Mouse (Mus musculus): Measurements from ENCODE around the gene Catsperd.
A peak's percentile ranks its signal among the peaks of the same experiment; 100 is the strongest.
"Not testable (repeated sequence)": the region's sequence is repeated elsewhere in the genome, so short reads cannot be mapped to it uniquely, and the experiment has no call there.

Gene Catsperd

DNA sequence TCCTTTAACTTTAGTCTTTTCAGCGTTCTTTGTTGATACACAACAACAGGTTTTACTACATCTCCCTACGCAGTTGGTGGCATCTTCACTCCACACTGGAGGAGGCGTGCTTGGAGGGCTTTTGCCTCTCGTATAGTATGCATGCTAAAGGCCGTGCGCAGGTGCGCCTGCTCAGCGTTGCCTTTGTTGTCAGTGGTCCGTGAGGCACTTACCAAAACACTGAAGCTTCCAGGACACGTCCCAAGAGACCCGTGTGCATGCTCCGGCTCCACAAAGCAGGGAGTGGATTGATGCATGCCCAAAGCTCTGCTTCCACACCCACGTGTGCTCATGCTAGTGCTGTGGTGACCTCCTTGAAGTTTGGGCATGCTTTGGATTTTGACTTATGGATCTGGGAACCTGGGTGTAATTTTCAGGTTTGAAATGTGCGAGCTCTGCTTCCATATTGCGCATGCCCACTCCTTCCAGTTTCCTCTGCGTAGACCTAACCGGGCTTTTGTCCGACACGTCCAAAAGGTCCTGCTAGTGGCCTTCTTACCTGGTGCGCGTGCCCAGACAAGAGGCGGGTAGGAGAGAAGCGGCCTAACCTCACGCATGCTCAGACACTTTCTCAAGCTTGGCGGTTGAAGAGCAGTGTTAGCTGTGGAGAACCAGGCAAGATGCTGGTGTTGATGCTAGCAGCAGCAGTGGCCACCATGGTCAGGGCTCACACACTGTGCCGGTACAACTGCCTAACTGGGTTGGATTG, at the start of gene Catsperd:
TSS of gene Catsperd (plus strand) at position 614 of the 748 bp plus-strand sequence.
- DNase-seq = peak in 1 of 2 experiments; percentile 60

DNA sequence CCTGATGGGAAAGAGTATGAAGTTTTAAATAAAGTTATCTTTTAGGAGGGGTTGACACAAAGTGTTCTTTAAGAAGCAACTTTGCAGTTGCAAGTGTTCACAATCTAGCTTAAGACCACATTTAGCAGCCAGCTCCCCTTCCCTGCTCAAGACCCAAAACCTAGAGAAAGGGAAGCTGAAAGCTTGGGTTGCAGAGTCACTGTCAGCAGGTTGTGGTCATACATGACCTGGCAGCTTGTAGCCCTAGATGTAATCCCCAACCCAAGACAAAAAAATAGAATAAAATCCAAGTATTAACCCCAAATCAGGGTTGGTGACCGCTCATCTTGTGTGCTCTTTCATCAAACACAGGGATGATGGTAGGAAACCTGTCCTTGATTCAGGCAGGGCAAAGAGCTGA, 44.9 kb upstream of the Catsperd start:
- DNase-seq = no peak

DNA sequence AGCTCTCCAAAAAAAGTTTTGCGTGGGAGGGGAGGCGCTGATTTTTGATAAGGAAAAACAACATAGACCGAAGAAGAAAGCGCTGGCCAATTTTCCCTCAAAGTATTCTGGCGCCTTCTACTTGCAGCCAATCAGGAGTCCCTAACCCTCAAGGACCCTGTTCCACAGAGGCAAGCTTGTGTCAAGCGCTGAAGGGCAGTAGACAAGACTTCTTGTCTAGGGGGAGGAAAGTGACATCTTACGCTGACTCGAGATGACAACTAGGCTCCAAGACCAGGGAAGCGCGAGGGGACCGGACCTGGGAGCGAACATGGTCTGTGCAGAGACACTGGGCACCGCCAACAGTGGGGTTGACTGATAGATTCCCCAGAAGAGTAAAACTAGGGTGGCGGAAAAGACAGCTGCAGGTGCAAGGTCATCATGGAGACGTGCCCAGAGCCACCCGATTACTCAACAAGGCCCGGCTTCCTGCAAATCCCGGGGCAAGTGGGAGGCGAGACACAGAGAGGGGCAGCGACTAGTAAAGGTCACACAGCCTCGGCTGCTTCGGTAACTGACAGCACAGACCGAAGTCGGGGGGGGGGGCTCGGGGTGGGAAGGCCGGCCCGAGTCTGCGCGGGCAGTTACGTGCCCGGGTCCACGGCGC, 44.2 kb upstream of the Catsperd start:
- DNase-seq = peak in 1 of 2 experiments; percentile 53

DNA sequence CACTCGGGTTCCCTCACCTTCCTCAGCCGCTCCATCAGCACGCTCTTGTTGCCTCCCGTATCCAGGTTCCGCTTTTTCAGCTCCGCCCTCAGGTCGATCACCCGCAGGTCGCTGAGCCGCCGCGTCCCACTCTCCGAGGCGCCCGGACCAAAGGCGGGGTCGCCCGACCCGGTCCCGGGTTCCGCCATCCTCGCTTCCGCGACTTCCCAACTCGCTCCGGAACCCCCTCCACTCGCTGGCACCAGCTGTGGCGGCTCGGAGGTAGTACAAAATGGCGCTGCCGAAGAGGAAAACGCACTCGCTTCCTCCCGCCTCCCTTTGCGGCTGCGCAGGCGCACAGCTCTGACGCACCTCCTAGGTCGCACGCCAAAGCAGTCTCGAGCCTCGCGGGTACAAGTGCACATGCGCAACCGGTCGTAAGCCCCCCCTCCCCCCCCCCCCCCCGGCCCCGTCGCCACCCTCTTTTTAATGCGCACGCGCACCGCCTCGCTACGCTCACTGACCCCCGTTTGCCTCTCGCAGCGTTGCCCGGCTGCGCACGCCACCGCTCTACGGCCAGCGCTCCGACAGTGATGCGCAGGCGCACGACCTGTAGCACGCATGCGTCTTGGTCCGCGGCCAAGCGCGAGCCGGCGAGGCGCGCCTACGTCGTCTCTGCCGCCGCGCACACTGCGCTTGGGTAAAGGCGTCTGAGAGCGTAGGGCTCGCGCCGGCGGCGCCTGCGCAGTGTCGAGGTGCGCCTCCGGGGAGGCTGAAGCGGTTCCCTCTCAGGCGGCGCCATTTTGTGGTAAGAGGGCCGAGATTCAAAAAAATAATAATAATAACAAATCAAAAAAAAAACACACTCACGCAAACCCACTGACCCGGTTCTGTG, 43.4 kb upstream of the Catsperd start, which contains the start of the genes Safb2 and Safb:
TSS of gene Safb2 (minus strand) at position 329 of the 874 bp plus-strand sequence.
TSS of gene Safb (plus strand) at position 569 of the 874 bp plus-strand sequence.
- DNase-seq = peak; percentile 98 to 100

DNA sequence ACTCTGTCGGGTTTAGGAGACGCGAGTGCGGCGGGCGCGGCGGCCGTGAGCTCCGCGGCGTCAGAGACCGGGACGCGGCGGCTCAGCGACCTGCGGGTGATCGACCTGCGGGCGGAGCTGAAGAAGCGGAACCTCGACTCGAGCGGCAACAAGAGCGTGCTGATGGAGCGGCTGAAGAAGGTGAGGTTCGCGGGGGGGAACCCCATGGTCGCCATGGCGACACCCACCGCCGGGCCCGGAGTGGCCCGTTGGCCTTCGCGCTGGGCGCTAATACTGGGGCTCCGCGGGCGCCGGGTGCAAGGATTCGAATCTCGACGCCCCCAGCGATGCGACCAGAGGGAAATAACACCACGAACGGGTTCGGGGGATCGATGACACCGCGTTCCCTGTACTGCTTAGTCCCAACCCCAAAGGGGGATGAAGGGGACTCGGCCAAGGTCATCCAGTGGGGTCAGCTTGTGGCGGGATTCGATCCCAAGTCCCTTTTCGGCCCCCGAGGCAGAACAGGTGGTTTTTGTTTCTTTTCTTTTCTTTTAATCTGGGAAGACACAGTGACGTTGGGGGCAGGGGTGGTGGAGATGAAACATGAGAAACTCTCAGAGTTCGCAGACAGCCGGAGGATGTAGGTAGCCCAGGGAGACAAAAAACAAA, 42.6 kb upstream of the Catsperd start:
- DNase-seq = peak in 1 of 2 experiments; percentile 52

DNA sequence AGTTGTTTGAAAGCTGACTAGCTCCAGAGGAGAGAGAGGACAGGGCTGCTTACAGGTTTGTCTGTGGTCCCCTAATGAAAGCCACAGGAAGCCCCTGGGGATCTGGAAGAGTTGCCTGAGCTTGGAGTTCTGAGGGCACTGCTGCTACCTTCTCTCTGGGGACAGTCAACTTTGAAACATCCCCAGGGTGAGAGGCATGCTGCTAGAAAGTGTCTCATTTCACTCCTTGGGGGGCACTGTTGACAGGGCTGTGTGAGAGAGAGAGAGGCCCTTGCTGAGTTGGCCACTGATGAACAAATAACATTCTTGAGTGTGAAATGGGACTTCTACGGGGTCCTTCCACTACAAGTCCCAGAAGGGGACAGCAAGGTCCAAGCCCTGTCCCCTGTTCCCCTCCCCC, 40.2 kb upstream of the Catsperd start:
- DNase-seq = no peak

DNA sequence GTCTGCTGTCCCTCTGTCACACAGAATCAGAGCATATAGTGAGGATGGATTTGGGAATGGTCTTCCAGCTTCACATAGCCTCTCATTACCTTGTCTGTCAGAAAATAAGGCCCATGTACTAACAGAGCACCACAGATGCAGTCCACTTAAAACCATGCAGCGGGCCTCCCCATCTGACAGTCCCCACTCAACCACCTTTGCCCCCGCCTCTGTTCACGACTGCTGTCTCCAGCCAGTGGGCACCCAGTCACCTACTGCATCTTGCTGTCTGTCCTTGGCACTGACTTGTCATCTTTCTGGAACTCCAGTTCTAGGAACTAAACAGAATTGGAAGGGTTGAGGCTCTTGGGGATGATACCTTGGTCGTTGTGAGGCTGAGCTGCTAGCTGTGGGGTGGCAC, 39.0 kb upstream of the Catsperd start:
- DNase-seq = no peak

DNA sequence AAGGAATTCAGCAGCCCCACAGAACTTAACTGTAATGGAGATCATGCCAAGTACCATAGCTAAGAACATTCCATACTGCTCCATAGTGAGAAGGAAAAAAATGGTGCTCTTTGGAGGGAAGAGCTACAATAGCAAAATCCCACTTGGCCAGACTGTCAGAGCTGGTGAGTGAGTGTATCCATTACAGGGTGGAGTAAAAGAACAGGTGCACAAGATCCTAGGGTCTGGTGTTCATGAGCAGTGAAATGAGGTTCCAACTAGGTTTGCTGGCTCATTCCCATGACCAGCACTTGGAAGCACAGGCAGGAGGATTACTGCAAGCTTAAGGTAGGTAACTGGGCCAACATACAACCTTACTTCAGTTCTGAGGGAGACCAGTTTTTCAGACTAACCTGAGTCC, 35.4 kb upstream of the Catsperd start:
- no peak for DNase-seq

DNA sequence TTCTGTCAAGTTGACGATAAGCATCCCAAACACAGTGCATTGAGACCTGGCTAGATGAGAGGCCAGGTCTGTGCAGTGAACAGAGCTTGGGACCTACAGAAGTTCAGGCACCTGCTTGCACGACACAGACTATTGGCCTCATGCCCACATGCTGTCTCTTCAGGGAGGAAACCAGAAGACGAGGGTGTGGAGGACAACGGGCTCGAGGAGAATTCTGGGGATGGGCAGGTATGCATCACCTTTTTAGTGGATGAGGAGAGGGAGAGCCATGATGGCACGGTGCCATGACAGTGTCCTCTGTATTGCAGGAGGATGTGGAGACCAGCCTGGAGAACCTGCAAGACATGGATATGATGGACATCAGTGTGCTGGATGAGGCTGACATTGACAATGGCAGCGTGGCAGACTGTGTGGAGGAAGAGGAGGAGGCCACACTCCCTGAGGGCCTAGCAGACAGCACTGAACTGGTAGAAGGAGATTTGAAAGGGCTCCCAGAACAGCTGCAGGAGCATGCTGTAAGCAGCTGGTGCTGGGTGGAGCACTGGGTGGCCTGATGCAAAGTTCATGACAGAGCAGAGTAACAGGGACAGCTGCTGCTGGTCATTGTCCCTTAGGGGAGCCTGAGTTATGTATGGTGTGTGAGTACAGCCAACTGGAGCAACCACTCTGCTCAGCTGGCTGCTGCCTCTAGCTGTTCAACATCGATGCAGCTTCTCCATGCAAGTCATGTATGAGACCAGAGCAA, 34.2 kb upstream of the Catsperd start:
- peak in 1 of 2 experiments; percentile 36 for DNase-seq

DNA sequence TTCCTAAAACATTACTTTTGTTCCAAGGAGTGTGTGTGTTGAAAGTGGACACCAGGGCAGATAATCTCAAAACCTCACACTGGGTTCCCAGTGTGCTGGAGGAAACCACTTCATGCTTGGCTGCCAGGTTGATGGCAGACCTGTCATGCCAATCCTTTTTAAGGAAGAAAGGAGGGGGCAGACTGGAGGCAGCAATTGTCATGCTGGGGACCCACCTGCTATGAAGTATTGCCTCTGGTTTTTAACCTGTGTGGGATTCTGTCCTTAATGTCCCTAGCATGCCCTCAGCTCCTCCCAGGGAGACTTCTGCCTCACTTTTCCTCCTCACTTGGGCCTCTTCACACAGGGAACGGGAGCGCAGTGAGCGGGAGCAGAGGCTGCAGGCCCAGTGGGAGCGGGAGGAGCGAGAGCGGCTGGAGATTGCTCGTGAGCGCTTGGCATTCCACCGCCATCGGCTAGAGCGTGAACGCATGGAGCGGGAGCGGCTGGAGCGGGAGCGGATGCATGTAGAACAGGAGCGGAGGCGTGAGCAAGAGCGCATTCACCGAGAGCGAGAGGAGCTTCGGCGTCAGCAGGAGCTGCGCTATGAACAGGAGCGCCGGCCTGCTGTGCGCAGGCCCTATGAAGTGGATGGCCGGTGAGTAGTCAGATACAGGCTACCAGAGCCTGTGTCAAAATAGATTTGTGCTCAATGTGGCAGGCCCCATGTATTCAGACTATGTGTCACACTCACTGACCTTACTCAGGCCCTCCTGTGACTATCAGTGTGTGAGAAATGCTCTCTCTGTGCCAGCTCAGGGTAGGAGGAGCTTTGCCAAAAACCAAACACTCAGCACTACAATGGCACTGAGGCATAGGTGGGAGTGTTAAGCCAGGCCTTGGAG, 24.5 kb upstream of the Catsperd start:
- peak; percentile 43 to 45 for DNase-seq

DNA sequence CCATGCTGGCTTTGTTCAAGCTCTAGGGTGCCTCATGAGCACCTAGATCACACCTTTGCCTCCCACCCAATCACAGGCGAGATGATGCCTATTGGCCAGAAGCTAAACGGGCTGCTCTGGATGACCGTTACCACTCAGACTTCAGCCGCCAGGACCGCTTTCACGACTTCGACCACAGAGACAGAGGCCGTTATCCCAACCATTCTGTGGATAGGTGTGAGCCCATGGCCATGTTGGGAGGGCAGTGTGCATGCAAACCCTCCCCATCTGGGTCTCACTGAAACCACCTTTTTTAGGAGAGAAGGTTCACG, 23.9 kb upstream of the Catsperd start:
- no peak for DNase-seq

DNA sequence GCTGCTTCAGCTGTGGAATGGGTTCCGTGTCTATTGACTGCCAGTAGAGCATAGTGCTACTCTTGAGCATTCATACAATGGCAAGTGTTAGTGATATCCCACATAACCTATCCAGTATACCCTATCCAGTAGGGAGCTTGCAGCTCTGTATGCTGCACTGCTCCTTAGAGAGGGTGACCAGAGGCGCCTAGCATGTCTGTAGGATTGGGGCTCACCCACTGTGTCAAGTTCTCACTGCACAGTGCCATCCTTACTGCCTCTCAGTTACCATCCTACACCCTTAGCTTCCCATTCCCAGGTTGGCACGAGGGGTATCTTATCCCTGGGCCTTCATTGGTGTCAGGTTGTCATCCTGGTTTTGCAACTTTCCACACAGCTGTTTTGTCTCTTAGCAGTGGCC, 23.5 kb upstream of the Catsperd start:
- DNase-seq = no peak

DNA sequence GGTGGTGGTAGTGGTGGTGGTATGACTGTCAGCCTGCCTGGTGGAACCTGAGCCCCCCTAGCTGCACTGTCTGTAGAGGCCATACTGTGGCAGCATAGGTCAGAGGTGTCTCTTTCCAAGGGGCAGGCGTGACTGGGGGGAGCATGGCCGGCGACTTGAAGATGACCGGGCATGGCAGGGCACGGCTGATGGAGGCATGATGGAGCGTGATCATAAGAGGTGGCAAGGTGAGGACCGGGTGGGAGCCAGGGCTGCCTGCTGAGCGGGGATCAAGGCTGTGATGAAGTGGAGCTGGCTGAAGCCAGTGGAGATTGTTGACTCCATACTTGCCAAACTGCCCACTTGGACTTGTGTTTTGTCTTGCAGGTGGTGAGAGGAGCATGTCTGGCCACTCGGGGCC, 22.5 kb upstream of the Catsperd start:
- no peak for DNase-seq

DNA sequence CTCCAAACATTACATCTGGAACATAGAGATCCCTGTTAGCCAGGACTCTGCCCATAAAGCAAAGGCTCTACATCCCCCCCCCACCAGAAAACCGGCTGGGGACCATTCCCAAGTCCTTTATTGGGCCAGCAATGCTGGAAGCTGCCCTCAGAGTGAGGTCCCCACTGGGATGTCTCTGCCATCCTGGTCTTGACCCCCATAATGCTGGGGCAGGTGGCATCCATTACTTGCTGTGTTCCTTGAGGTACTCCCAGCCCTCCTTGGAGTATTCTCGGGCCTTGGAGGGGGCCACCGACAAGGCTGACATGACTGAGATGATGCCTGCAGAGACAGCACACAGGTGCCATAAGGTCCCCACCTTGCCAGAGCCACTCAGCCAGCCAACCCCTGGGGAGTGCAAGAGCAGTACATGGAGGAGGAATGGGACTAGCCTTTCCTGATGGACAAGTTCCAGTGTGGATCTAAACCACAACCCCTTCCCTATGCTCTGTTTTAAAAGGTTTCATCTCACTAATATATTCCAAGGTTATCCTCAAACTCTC, 20.4 kb upstream of the Catsperd start:
- no peak for DNase-seq

DNA sequence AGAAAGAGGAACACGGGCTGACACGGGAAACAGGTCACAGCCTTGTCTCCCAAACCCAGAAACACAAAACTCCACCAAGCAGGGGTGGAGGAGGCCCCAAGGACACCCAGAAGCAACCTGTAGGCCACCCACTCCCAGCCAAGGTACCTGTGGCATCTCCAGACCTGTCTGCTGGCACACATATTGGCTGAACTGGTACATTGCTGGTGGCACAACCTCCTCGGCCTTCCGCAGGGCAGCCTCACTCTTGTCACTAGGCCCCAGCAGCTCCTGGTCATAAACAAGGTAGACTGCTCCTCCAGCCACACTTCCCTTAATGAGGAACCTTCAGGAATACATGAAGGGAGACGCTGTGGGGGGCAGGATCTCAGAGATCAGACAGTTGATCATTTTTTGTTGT, 19.2 kb upstream of the Catsperd start:
- DNase-seq = no peak

DNA sequence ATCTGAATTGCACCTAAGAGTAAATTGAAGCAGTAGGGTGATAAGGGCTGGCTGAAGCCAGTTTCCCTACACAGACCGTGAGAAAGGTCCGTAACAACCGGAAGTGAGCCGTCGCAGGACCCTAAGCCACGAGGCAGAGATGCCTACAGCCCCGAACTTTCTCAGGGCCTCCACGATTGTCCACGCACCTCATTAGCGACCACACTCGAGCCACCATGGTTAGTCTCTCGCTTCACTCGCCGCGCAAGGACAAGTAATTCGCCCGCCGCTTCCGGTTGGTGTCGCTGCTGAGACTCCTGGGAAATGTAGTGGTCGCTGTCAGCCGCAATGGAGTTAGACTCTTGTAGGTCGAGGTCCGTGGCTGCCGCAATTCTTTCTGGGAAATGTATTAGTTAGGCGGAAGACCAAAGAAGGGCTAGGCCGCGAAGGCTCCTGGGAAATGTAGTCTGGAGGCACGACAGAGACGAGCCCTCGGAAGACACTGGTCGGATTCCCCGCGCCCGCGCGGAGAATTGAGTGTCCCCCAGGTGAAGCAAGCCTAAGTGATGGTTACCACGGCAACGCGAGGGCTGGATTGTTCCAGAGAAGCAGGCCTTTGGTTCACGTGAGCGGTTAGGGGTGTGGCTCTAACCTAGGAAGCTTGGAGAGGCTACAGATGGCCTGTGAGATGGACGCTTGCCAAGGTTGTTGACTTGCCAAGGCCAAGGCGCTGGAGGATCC, 18.3 kb upstream of the Catsperd start, which contains the start of gene 2410015M20Rik:
TSS of gene 2410015M20Rik (minus strand) at position 320 of the 720 bp plus-strand sequence.
- DNase-seq = peak; percentile 94 to 98

DNA sequence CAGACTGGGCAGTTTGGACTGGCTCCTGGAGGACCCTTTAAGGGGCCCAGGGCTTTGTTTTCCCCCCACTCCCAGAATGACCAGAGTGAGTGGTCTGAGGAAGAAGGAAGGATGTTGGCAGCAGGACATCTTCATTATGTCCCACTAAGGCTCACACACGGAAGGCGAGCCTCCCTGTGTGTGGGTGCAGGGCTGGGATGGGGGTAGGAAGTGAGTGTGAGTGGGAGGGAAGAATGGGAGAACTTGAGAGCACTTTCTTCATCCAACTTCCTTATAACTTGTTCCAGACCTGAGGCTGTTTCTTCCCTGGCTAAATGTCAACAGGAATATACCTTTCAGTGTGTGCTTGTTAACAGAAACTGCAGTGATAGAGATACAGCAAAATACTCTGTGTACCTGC, 16.6 kb upstream of the Catsperd start:
- DNase-seq = no peak

DNA sequence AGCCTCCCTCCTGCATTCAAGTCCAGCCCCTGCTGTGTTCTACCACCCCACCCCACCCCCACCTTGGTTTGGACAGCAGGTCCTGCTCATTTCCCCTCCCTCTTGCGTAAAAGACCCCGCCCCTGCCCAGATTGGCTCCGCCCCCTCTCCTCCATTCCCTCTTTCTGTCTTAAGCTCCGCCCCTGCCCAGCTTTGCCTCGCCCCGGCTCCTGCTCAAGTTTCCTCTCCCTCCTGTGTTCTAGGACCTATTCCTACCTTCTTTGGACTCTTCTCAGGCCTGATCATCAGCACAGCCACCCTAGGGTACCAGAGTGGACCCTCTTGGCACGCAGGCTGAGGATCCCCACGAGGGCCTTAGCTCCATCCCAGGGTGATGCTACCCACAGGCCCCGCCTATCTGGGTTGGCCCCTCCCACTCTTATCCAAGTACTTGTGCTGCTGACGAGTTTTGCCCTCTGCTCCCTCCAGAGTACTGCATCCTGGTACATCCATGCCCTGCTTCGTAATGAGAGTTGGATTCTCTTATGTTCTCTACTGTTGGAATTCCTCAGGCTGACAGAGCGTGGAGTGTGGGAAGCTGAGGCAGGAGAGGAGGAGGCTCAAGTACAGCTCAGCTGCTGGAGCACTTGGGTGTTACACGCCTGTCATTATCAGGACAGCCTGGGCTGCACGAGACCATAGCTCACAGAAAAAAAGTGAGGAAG, 15.9 kb upstream of the Catsperd start:
- no peak for DNase-seq

DNA sequence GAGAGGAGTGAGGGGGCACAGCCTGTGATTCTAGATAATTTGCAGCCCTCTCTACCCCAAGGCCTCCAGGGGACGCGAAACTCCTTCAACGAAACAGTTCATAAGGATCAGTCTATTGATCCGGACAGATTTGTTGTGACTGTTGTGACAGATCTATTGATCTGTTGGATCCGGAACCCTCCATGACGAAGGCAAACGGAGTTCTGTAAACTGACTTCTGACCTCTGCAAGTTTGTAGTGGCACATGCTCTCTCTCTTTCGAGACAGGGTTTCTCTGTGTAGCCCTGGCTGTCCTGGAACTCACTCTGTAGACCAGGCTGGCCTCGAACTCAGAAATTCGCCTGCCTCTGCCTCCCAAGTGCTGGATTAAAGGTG, 15.4 kb upstream of the Catsperd start:
- not testable (repeated sequence) for DNase-seq

All from cerebellum, adult 18-20 months (tissue).